Mouse (Mus musculus) CD4-positive, CD25-positive, alpha-beta regulatory T cell, adult 4 months (primary cell): ENCODE results near the gene Fbxw11. TPM values are rescaled to one million over a fixed set of nuclear protein-coding genes. Genes with fewer than 3 reads are reported as not detected.

Experiments
- ATAC-seq: one replicate; pipeline ENCODE4 v1.8.0; 2017
- polyA plus RNA-seq, 2 experiments: library from polyadenylated mRNA; unstranded; fragments of 100-300 nt; shearing (Covaris generic); gene quantifications; one replicate each; pipeline ENCODE4 v1.2.1; 2017

Gene Fbxw11
- polyA plus RNA-seq, 2 experiments from 2014 or later = 20.0 to 20.6 TPM

- ATAC-seq = peak; percentile 60
Measured at GRCm38 (mm10) chr11:32625677-32626076, 16.8 kb upstream of the Fbxw11 start.

DNA sequence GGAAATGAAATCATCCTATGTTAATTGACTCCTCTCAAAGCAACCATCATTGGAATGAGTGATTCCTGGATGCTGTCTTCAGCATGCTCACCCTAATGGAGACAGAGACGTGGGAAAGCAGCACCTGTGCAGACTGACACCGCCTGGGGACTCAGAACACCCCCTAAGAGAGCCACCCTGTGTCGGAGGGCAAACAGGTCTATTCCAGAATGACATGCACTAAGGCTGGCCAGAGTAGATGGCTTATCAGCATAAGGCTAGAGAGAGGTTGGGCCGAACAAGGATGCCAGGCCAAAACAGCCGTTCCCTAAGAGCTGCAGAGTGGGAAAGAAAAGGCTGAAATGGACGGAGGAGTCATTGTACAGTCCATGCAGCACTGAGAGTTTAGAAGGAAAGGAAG lies 16.4 kb upstream of the Fbxw11 start:
- no peak for ATAC-seq

DNA sequence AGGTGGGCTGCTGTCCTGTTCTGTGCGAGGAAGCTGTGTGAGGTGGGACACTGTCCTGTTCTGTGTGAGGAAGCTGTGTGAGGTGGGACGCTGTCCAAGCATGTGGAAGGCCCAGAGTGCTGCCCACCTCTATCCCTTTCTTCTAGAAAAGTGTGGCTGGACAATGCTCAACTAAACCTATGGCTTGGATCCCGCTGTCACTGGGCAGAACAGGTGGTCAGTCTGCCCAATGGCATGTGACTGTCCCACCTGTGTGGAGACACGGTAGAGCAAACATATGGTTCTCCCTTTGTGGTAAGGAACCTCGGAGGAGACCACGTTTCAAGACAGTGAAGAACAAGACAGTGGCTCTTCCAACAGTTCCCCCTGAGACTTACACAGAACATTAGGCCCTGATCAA lies 14.6 kb upstream of the Fbxw11 start:
- no peak for ATAC-seq

- no peak for ATAC-seq
Measured at GRCm38 (mm10) chr11:32629713-32630211, 12.8 kb upstream of the Fbxw11 start.

DNA sequence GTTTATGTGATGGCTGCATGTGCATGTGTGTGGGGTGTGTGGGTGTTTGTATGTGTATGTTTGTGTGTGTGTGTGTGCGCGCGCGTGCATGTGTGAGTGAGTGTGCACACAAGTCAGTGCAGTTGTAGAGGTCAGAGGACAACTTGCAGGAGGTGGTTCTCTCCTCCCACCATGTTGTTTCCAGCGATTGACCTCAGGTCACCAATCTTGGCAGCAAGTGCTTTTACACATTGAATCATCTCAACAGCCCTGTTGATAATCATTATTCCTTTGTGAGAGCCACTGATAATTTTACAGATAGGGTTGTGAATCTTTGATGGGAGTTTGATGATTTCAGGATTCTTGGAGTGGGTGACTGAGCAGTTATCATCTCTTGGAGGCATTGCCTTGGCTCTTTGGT lies 9.9 kb upstream of the Fbxw11 start:
- ATAC-seq = no peak

DNA sequence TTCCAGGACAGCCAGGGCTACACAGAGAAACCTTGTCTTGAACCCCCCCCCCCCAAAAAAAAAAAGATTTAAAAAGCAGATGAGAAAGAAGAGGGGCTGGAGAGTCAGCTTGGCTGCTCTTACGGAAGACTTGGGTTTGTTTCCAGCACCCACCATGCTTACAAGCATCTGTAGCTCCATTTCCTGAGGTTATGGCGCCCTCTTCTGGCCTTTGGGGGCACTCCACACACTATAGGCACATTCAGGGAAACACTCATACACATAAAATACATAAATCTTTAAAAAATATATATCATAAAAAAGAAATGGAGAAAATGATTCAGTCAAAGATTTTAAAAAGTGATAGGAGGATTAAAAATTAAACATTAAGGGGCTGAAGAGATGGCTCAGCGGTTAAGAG lies 9.0 kb upstream of the Fbxw11 start:
- ATAC-seq = no peak

DNA sequence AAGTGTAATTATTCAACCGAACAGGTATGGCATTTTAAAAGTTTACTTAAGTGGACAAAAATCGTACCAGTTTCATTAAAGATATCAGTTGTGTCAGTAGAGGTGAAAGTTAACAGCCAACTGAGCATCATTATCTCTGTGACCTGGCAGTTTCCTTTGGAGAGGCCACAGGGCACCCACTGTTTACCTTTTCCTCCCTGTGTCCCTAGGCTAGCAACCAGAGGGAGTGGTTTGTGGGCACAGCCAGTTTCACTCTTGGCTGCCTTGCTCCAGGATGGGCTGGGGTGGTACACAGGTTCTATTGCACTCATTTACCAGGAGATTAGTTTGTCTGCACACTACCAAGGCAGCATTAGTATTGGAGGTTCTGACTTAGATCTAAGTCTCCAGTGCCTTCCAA lies 8.4 kb upstream of the Fbxw11 start:
- no peak for ATAC-seq

GRCm38 (mm10) chr11:32634842-32635241 lies 7.7 kb upstream of the Fbxw11 start:
- ATAC-seq = no peak

- ATAC-seq = no peak
Measured at GRCm38 (mm10) chr11:32636275-32636674, 6.2 kb upstream of the Fbxw11 start.

DNA sequence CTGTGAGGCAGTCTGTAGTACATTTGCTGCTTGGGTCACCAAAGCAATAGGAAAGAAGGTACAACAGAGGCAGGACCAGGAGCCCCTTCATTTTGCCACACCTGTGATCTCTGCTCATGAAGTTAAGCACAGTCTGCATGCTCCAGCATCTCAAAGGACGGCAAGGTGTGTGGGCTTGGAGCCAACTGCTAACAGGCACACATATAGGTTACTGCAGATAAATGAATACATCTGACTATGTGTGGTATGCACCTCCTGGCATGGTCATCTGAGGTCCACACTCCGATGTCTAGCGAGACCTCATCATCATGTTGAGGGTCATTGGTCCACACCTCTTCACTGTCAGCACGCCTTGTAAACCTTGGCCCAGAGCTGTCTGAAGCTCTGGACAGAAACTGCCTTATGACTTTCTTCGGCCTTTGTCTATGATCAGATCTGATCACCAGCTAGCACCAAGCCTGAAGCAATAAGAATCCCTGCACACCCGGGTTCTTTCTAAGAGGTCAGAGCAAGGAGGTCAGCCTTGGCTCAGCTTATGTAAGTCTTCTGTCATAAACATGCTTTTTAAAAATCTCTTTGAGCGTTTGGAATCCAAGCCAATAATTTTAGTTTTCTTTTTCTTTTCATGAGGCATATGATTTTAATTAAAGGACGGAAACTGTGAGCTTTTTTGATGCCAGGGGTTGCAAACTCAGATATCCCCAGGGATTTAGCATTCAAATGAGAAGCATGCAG lies 3.8 kb upstream of the Fbxw11 start:
- no peak for ATAC-seq

DNA sequence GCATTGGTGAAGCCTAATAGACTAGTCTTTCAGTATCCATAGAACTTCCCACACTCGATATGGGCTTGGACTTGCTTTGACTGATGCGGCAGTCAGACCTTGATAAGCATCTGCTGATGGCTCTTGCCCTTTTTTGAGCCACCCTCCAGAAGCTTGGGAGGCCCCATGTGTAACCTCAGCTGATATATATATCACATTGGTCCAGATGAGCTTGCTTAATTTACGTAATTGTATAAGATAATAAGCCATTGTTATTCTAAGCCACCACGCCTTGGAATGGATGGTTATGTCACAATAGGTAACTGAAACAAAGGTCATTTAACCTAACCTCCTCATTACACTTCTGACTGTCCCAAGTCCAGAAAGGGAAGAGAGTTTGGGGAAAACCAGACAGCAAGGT lies 1.9 kb upstream of the Fbxw11 start:
- ATAC-seq = no peak

- no peak for ATAC-seq
Measured at GRCm38 (mm10) chr11:32642899-32643886, 669 bp downstream of the Fbxw11 start.

GRCm38 (mm10) chr11:32644010-32644409 lies 1.5 kb downstream of the Fbxw11 start:
- peak; percentile 30 for ATAC-seq

DNA sequence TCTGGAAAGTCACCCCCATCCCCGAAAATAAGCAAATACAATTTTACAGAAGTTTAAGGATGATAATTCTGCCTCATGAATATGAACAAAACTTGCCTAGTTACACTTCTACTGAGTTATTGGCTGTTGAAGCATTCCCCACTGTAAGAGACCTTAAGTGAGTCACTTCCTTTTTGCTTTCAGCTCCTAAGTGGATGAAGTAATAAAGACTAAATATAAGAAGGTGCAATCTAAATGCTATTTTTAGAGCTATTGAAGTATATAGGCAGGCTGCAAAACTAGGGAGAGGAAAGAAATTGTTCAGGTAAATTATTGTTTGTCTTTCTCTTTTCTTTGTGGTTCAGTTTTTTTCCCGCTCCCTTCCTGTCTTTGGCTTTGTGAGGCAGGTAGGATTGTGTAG lies 4.7 kb downstream of the Fbxw11 start:
- no peak for ATAC-seq

GRCm38 (mm10) chr11:32650236-32650749 lies 7.8 kb downstream of the Fbxw11 start:
- no peak for ATAC-seq

DNA sequence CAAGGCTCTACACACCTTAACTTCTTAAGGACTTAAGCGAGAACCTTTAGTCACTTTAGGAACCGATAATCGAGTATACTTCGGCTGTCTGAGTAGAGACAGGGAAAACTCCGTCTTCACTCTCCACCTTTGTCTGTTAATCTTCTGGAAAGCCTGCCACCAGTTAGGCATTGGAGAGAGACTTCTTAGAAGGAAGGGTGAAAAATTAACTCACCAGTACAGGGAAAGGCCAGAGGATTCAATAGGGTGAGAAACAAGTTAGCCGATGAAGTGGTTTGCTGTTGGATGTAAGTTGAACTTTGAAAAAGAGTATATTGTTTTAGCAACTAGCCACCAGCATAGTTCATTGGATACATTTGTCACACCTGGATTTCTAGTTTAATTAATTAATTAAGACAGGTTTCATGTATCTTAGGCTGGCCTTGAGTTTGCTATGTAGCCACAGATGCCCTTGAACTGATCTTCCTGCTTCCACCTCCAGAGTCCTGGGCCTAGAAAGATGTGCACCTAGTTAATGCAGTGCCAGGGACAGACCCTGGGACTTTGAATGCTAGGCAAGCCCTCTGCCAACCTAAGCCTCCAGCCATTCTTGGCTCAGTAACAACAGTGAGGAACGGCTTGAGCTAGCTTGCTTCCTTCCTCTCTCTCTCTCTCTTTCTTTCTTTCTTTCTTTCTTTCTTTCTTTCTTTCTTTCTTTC lies 8.5 kb downstream of the Fbxw11 start:
- ATAC-seq = no peak

- ATAC-seq = no peak
Measured at GRCm38 (mm10) chr11:32651723-32652122, 9.2 kb downstream of the Fbxw11 start.

GRCm38 (mm10) chr11:32662082-32662656 lies 19.6 kb downstream of the Fbxw11 start:
- ATAC-seq = no peak

DNA sequence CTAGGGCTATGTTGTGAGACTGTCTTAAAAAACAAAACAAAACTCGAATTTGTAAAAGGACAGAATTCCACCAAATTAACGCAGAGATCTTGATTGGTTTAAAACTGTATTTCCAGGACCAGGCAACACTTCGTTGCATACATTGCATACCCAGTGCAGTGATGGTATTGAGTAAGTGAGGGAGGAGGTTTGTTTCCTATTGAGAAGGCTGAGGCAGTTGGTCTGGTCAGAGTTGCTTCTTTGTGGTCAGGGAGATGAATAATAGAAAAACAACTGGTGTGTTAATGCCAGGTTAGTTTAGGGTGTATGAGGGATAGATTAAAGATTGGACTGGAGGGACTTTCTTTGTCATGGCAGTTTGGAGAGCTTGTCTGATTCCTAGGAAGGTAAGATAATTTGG lies 23.1 kb downstream of the Fbxw11 start:
- ATAC-seq = no peak

DNA sequence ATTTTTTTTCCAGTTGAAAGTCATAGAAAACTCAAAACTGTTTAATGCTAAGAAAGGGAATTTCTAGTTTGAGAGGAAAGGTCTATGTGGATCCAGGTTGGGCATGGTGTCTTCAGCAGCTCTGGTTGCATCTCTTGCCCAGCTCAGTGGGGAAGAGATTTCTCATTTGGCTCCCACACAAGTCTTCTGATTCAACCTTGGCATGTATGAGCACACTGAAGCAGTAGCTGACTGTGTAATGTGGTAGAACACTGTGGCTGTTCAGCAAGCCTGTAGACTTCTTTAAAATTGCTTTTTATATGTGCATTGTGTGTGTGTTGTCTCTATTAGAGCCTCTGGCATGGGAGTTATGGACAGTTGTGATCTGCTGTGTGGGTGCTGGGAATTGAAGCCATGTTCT lies 24.5 kb downstream of the Fbxw11 start:
- ATAC-seq = no peak

GRCm38 (mm10) chr11:32671480-32671879 lies 29.0 kb downstream of the Fbxw11 start:
- ATAC-seq = peak; percentile 54

DNA sequence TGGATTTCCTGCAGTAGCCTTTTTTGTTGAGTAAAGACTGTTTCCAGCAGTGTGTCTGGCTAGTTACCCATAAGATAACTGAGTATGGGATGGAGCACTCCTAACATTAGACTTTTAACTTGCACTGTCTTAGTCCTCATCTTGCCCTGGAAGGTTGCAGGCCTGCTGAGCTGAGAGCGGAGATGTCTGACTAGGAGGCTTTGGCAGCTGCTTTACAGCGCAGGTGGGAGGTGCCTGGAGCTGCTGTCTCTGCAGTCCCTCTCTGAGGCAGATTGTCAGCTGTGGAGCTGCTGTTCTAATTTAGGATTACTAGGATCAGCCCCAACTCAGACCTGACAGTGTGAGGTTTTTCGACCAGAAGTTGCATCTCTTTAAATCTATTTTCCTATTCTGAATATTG lies 34.3 kb downstream of the Fbxw11 start:
- ATAC-seq = no peak
